Mouse (Mus musculus) urinary bladder, postnatal 4 days (tissue): ENCODE results near the gene Dhh.
A peak's percentile ranks its signal among the peaks of the same experiment; 100 is the strongest.

Source experiments
- DNase-seq, 2 experiments: peaks; one replicate each; pipeline ENCODE4 v3.0.0; 2021 to 2022; ENCODE audit warnings: low spot score in 2 of 2

The Dhh gene

DNA sequence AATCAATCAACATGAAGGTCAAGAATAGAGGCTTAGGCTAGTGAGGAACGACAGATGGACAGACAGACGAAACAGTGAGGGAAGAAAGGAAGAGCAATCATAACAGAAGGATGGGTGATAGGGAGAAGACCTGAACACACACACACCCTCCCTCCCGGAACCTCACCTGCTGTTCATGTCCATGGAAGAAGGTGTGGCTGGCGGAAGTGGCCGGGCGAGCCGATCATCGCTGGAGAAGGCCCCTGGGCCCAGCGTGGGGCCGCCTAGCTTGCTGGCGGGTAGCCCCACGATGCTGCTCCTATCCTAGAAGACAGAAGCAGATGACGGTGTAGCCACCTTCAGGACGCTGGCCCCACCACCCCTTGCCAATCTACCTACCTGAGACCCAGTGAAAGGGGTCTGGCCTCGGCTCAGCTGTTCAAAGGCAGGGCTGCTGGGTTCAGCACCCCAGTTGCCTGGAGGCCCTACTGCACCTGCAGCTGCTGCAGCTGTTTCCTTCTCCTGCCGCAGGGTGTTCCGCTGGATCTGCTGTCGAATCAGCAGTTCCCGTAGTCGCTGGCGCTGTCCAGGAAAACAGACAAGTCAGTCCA, 47.0 kb downstream of the Dhh start:
- DNase-seq, result no peak

GRCm38 (mm10) chr15:98850668-98851067, 47.7 kb downstream of the Dhh start:
- DNase-seq, result no peak

- DNase-seq, result no peak
These were observed 48.3 kb downstream of the Dhh start for GRCm38 (mm10) chr15:98849956-98850600.

- no peak for DNase-seq
These were observed 49.2 kb downstream of the Dhh start for GRCm38 (mm10) chr15:98849165-98849564.

- no peak for DNase-seq
These were observed 52.2 kb downstream of the Dhh start for GRCm38 (mm10) chr15:98846140-98846539.

DNA sequence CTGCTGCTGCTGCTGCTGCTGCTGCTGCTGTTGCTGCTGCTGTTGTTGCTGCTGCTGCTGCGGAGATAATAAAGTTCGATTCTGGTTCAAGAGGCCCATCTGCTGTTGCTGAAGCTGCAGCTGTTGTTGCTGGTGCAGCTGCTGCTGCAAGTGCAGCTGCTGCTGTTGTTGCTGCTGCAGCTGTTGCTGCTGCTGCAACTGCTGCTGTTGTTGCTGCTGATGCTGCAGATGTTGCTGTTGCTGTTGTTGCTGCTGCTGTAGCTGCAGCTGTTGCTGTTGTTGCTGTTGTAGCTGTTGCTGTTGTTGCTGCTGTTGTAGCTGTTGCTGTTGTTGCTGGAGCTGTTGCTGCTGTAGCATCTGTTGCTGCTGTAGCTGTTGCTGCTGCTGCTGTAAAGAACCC, 53.2 kb downstream of the Dhh start:
- no peak for DNase-seq

DNA sequence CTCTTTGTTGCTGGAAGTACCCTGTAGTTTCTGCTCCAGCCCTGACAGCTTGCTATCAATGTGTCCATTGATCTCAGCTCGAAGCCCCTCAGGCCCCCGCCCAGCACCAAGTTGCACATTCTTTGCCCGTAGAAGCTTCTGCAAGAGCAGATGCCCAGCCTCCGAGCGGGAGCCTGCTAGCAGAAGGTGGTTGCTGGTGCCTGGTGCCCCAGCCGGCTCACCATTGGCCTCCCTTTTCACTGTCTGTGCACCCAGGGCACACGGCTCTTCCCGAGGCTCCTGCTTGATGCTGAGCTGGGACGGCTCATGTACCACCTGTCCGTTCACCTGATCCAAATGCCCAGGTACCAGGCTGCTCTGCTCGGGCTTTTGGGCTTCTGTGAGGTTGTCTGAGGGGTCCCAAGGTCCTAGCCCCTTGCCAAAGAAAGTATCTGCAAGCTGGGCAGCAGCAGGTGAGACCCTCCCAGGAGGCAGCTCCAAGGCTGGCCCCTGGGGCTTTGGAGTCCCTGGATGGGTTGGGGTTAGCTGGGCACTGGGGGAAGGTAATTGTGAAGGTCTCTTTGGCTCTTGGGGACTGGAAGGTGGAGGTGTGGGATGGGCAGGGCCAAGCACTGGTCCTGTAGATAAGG, 54.6 kb downstream of the Dhh start:
- peak in 1 of 2 experiments; percentile 15 for DNase-seq
